Comparison of ENCODE assay signal across 12 mouse cellular contexts in the genomic region with DNA sequence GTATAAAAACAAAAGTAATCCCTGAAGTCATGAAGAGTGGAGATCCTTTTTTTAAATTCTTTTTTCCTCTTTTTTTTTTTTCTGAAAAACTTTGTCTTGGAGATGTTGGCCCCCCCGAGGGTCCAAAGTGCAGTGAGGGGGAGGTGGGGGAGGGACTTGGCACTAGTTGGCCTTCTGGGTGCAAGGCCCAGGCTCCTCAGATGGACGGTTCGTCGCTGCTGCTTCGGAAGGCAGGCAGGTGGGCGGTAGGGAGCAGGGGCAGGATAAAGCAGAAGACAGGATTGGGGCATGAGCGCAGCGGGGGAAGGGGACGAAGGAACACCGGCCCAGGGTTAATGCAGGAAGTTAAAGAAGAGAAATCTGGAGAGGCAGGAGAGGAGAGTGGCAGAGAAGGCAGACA. TPM values are rescaled to one million over a fixed set of nuclear protein-coding genes. Genes with fewer than 3 reads are reported as not detected.
A peak's percentile ranks its signal among the peaks of the same experiment; 100 is the strongest.
DNase-seq lines count a peak whose midpoint lies in the region; ATAC-seq and TF ChIP-seq lines count a peak whose summit lies in the region.
"Had no signal": no experiment of that assay in that cellular context is flagged by ENCODE, and none has a peak within 500 bp of the region (broad histone marks: within the 10 kb centered on the region; RNA-seq: fewer than 3 reads in every experiment).

No protein-coding gene starts in this region.

- no peak overlapping the region for H3K9ac ChIP-seq in heart, embryonic 15.5 days
- peak overlapping the region; percentile 15; the same call in 1 of the 2 replicates for H3K9ac ChIP-seq in embryonic facial prominence, embryonic 12.5 days
- H3K9ac ChIP-seq: liver, embryonic 13.5 days had no signal

- H3K36me3 ChIP-seq in heart, embryonic 15.5 days: 0 out of 2 replicates have a peak, but pooled peaks cover under 1% of the 10 kb centered on the region
- peaks cover 16% of the 10 kb centered on the region for H3K36me3 ChIP-seq in E14TG2a.4 (ENCODE audit: insufficient read depth, low read length)
- peaks cover 23% of the 10 kb centered on the region for H3K36me3 ChIP-seq in embryonic facial prominence, embryonic 12.5 days

- no peak overlapping the region for H3K27ac ChIP-seq in heart, embryonic 15.5 days
- H3K27ac ChIP-seq in embryonic facial prominence, embryonic 12.5 days: no peak overlapping the region
- H3K27ac ChIP-seq: liver, embryonic 13.5 days had no signal

- no peaks in the 10 kb centered on the region for H3K9me3 ChIP-seq in heart, embryonic 15.5 days (replicated peaks)
- H3K9me3 ChIP-seq in E14TG2a.4 (ENCODE audit: low read length): no peaks in the 10 kb centered on the region
- no peaks in the 10 kb centered on the region for H3K9me3 ChIP-seq in embryonic facial prominence, embryonic 12.5 days
- H3K9me3 ChIP-seq: G1E; liver, embryonic 13.5 days had no signal

- 0 out of 2 replicates have a peak overlapping the region, but pooled peaks have one; percentile 6 for H3K4me2 ChIP-seq in heart, embryonic 15.5 days
- peak overlapping the region; percentile 29 for H3K4me2 ChIP-seq in embryonic facial prominence, embryonic 12.5 days (replicated peaks)
- H3K4me2 ChIP-seq: liver, embryonic 13.5 days had no signal

- H3K27me3 ChIP-seq in heart, embryonic 15.5 days: peaks cover 4% of the 10 kb centered on the region; the same call in 1 of the 2 replicates
- H3K27me3 ChIP-seq in E14TG2a.4 (ENCODE audit: insufficient read depth, low read length): peaks cover 51% of the 10 kb centered on the region
- no peaks in the 10 kb centered on the region for H3K27me3 ChIP-seq in embryonic facial prominence, embryonic 12.5 days
- H3K27me3 ChIP-seq: liver, embryonic 13.5 days had no signal

- no peak overlapping the region for H3K4me3 ChIP-seq in heart, embryonic 15.5 days
- H3K4me3 ChIP-seq in E14TG2a.4 (replicated peaks; ENCODE audit: low read length): peak overlapping the region; percentile 50
- H3K4me3 ChIP-seq in embryonic facial prominence, embryonic 12.5 days: no peak overlapping the region
- H3K4me3 ChIP-seq: liver, embryonic 13.5 days; myocyte had no signal

- no peak for ATAC-seq in heart, embryonic 15.5 days (replicated peaks; ENCODE audit: insufficient number of reproducible peaks, insufficient read depth, low FRiP score, low read depth)
- no peak for ATAC-seq in embryonic facial prominence, embryonic 12.5 days (ENCODE audit: insufficient number of reproducible peaks, insufficient read depth, low FRiP score, low TSS enrichment)

- no peak for DNase-seq in heart, adult 11 months
- peak; percentile 86 for DNase-seq in kidney, postnatal 14 days
- DNase-seq in testis, postnatal 14 days (ENCODE audit: low spot score): no peak
- no peak for DNase-seq in urinary bladder, postnatal 25 days (ENCODE audit: low spot score)
- DNase-seq in adrenal gland, postnatal 10 days: no peak
- DNase-seq: adrenal gland, adult 2 months; liver, embryonic 13.5 days had no signal

- TF ChIP-seq CTCF in E14TG2a.4 (conservative IDR thresholded peaks at IDR 0.05; ENCODE audit: low read length): no peak

- 26% methylated on average over 10 of the region's 10 CpGs for WGBS in heart, embryonic 15.5 days
- WGBS in embryonic facial prominence, embryonic 12.5 days: 15% methylated on average over 10 of the region's 10 CpGs

- H3K4me1 ChIP-seq in heart, embryonic 15.5 days (replicated peaks): peaks cover 12% of the 10 kb centered on the region
- peaks cover 64% of the 10 kb centered on the region for H3K4me1 ChIP-seq in E14TG2a.4 (replicated peaks; ENCODE audit: low read depth, low read length)
- peaks cover 19% of the 10 kb centered on the region for H3K4me1 ChIP-seq in embryonic facial prominence, embryonic 12.5 days

RNA-seq across cellular contexts. Expression of a gene that starts 8.7 kb away (rescaled TPM):
- polyA plus RNA-seq in heart, embryonic 15.5 days (2015; fragmentation: Nextera tagmentation; extraction: Ambion mirVana): 17.1 and 23.1 TPM in 2 replicates
- 73.4 and 78.1 TPM in 2 replicates for polyA plus RNA-seq in embryonic facial prominence, embryonic 12.5 days (2016; fragmentation: Nextera tagmentation; extraction: Ambion mirVana)
- 1 to 10 TPM; 6.0 to 6.4 TPM for total RNA-seq in adrenal gland, postnatal 10 days (2021)

RNA-seq across cellular contexts. Expression of a gene that starts 23.1 kb away (rescaled TPM):
- polyA plus RNA-seq in heart, embryonic 15.5 days (2015; fragmentation: Nextera tagmentation; extraction: Ambion mirVana): 2.4 and 3.6 TPM in 2 replicates
- 9.5 and 11.0 TPM in 2 replicates for polyA plus RNA-seq in embryonic facial prominence, embryonic 12.5 days (2016; fragmentation: Nextera tagmentation; extraction: Ambion mirVana)
- 10 to 100 TPM; 11.1 to 12.1 TPM for total RNA-seq in adrenal gland, postnatal 10 days (2021)
- polyA plus RNA-seq: myocyte had no signal

RNA-seq across cellular contexts. Expression of a gene that starts 27.6 kb away (rescaled TPM):
- polyA plus RNA-seq in heart, embryonic 15.5 days (2015; fragmentation: Nextera tagmentation; extraction: Ambion mirVana): 41.5 and 48.0 TPM in 2 replicates
- 0.13 and 0.18 TPM in 2 replicates for polyA plus RNA-seq in embryonic facial prominence, embryonic 12.5 days (2016; fragmentation: Nextera tagmentation; extraction: Ambion mirVana)
- total RNA-seq in adrenal gland, postnatal 10 days (2021): not detected
- total RNA-seq: adrenal gland, adult 2 months; G1E had no signal
- polyA plus RNA-seq: adrenal gland, adult 2 months; G1E; myocyte had no signal

RNA-seq across cellular contexts. Expression of a gene that starts 52.7 kb away (rescaled TPM):
- 79.7 and 80.9 TPM in 2 replicates for polyA plus RNA-seq in heart, embryonic 15.5 days (2015; fragmentation: Nextera tagmentation; extraction: Ambion mirVana)
- polyA plus RNA-seq in embryonic facial prominence, embryonic 12.5 days (2016; fragmentation: Nextera tagmentation; extraction: Ambion mirVana): 125 and 127 TPM in 2 replicates
- 100 to 1,000 TPM; 146 to 152 TPM for total RNA-seq in adrenal gland, postnatal 10 days (2021)

Comparison
In these comparisons a context has a peak if more than half of its experiments do, and no peak if none do; other contexts are left out.
1. RNA of a gene that starts 27.6 kb away (polyA plus RNA-seq): 41.5 to 48.0 TPM in heart, embryonic 15.5 days; 0.13 to 0.18 TPM in embryonic facial prominence, embryonic 12.5 days; every median in the first group is over 10 times any median in the second.